Mouse (Mus musculus) adipose tissue, adult 10 weeks (tissue): Measurements from ENCODE around the gene Stambpl1. TPM values are rescaled to one million over a fixed set of nuclear protein-coding genes. Genes with fewer than 3 reads are reported as not detected.

Source experiments
- polyA plus RNA-seq: library from polyadenylated mRNA; stranded (reverse); fragments of 350-450 nt; fragmentation: Illumina TruSeq; extraction: RNeasy Lipid Tissue Mini Kit (QIAGEN cat#74804); gene quantifications from one replicate; pipeline ENCODE4 v1.2.3, GENCODE M21; 2014; ENCODE audit warnings: low read depth, low replicate concordance

Stambpl1 gene
- 3.3 TPM for polyA plus RNA-seq

DNA sequence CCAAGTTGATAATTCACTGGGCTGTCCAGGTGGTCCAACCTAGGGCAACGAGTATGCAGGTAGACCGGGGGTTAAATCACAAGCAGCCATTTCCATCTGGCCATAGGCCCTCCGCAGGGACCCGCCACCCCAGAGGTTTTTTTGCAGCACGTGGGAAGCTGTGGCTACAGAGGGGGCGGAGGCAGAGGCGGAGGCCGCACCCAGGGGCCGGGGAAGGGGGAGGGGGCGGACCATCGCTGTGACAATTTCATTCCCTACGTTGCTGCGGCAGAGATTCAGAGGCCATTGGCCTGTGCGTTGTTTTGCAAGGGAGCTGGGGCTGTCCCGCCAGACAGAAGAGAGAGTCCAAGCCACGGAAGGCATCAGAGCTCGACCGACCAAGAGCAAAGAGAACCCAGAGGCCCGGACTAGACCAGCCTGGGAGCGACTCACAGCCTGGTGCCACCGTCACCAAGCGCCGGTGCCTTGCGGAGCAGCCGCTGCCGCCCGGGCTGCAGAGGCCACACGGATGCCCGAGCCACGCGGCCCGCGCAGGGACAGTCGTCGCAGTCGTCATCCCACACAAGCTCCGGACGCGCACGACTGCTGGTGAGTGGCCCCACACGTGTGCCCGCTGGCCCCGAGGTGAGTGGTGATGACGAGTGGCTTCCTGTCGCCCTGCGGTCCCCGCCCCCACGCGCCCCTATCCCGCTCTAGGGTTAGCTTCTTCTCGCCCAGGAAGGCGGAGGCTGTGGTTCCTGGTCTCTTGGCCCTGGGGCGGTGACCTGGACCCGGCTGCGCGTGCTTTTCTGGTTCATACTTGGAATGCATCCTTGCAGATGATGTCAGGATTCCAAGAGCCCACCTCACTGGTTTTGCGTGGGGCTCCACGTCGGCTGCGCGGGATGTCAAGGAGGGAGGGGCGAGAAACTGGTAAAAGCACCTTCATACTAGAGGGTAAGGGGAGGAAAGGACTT is at the start of gene Stambpl1:
Gene Stambpl1 (plus strand): TSS at position 222 of the 956 bp plus-strand sequence.

DNA sequence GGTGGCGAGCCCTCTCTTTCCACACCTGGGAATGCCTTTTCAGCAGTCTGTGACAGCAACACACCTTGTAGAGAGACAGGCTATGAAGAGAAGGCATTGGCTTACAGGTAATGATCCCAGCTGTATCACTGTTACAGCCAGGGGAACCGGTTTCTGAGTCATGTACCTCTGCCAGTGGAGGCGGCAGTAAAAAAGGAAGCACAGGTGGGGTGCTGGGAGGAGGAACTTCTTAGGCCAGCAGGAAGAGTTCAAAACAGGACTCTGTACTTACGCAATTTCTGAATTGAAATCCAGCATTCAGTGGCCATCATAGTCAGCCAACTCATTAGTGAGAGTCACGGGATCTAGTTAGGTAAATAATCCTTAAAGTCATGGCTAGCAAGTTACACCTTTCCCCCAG is 26.1 kb upstream of the Stambpl1 start, which contains the start of gene Ankrd22:
Gene Ankrd22 (minus strand): TSS at position 163 of the 400 bp plus-strand sequence.

DNA sequence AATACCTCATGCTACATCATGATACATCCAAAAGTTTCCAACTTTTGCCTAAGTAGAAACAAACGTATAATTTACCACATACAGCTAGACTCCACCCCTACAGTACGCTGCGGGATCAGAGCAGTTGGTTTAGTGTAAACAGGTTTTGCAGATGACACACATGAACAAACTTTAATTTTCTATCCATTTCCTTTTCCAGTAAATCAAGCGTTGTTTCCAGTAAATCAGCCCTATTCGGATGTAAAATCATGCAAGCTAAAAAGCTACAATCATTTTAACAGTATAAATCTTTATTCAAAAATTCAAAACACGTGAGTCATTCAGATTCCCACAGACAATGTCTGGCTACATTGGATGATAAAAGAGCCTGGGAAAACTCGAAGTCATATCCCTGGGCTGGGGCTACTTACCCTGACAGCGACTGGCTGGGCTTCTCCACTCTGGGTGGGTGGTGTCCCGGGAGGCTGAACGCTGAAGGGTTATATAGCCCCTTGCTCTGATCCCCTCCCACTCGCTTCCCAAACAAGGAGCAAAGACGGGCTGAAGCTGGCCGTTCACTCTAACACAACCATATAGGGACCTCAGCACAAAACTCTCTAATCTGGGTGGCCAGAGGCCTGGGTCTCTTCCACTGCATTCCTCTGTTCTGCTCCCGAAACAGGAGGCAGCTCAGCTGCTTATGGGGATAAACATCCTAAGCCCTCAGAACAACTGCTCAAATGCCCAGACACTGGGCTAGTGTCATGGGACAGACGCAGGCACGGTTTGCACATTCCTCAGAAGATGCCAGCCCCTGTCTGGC is 63.1 kb downstream of the Stambpl1 start, which contains the start of gene Acta2:
Gene Acta2 (minus strand): TSS at position 711 of the 802 bp plus-strand sequence.

Other genes starting within 250 kb of the Stambpl1 start
- gene Lipf, start 231.0 kb upstream of the Stambpl1 start, polyA plus RNA-seq = 2.0 TPM
- gene Lipk, start 183.9 kb upstream of the Stambpl1 start, polyA plus RNA-seq = 1.8 TPM
- gene Lipn, start 124.9 kb upstream of the Stambpl1 start, polyA plus RNA-seq = not detected
- not detected for gene Lipm, start 91.3 kb upstream of the Stambpl1 start, polyA plus RNA-seq
- 5.0 TPM for gene Ankrd22, start 26.2 kb upstream of the Stambpl1 start, polyA plus RNA-seq
- 450 TPM for gene Acta2, start 63.4 kb downstream of the Stambpl1 start, polyA plus RNA-seq
- 34.5 TPM for gene Fas, start 98.4 kb downstream of the Stambpl1 start, polyA plus RNA-seq